Mouse (Mus musculus) CD4-positive naive resting alpha-beta T cell, adult 57 days (primary cell): Measurements from ENCODE around the gene Ncaph2. TPM values are rescaled to one million over a fixed set of nuclear protein-coding genes. Genes with fewer than 3 reads are reported as not detected.

Source experiments
- total RNA-seq: library from RNA; stranded (reverse); gene quantifications from one replicate; pipeline ENCODE4 v1.2.4, GENCODE M21; 2023

The Ncaph2 gene
- total RNA-seq = 133 TPM

DNA sequence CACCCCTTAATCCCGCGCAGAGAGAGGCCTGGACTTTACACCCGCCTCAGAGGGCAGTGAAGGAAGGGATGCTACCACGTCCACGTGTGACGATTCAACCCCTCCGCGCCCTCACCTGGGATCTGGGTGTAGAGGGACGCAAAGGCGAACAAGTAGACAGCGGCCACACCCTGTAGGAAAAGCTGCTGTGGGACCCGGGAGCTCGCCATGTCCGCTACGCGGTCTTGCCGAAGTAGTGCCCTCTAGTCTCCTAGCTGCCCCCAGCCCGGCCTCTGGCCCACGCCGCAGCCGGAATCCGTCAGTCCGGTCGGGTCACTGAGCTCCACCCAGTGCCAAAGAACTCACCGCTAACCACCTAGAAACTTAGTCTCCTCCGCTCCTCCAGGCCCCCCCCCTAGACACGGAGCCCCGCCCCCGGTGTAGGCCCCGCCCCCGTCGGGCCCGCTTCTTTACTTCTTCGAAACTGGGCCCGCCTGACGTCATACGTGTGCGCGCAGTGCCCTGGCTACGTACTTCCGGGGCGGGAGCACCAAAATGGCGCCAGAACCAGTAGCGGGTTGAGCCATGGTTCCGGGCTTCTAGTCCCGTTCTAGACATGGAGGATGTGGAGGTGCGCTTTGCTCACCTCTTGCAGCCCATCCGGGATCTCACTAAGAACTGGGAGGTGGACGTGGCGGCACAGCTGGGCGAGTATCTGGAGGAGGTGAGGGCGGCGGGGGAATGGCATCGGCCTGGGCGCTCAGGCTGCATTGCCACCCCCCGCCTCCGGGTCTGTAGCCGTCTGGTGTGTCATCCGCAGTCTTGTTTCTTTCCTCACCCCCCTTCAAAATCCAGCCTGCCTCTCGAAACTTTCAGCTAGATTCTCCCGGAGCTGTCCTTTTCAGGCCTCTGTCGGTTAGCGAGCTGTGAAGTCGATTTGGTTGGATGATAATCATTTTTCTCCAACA, at the start of gene Ncaph2, which contains the start of gene Lmf2:
Gene Ncaph2, plus strand, starts transcription at position 479 of the 947 bp plus-strand sequence.
Gene Lmf2, minus strand, starts transcription at position 419 of the 947 bp plus-strand sequence.

GRCm38 (mm10) chr15:89315190-89315731, 40.3 kb upstream of the Ncaph2 start, which contains the start of gene Sbf1:
Gene Sbf1 (minus strand): TSS chr15:89315311.

DNA sequence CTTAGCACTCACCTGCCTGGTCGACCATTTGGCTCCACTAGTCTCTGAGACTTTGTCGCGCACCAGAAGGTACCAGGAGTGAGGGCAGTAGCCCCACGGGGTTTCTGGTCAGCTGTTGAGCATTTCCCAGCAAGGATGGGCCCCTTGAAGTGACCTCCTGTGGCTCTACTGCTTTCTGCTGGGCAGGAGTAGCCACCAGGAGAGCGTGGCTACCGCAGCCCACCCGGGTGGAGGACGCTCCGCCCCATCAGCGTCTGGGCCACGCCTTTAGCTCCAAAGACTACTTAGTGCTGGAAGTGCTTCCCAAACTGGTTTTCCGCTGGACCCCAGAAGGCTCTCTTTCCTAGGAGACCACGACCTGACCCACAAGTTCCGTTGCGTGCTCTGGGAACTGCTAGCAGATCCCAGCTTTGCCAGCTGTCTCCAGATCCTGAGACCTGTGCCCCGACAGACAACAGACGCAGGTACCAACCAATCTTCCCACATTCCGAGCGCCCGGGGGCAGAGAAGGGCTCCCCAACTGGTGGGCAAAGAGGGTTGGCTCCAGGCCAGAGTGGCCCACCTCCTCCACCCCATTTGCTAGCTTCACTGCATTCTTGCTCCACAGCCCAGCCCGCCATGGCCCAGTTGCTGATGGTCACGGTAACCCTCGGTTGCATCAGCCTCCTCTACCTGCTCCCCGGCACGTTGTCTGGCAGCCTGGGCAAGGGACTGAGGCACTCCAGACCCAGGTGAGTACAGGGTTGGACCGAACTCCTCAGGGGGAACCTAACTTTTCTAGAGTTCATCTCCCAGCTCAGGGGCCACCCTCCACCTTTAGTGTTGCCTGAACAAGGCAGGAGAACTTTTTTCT, 32.6 kb upstream of the Ncaph2 start, which contains the start of gene Adm2:
Gene Adm2, plus strand, starts transcription at position 51 of the 853 bp plus-strand sequence.

GRCm38 (mm10) chr15:89334271-89334670, 21.2 kb upstream of the Ncaph2 start, which contains the start of gene Miox:
Gene Miox (plus strand): TSS chr15:89334398.

GRCm38 (mm10) chr15:89373762-89374248, 18.3 kb downstream of the Ncaph2 start, which contains the start of gene Sco2:
Gene Sco2 (minus strand): TSS chr15:89373846.

DNA sequence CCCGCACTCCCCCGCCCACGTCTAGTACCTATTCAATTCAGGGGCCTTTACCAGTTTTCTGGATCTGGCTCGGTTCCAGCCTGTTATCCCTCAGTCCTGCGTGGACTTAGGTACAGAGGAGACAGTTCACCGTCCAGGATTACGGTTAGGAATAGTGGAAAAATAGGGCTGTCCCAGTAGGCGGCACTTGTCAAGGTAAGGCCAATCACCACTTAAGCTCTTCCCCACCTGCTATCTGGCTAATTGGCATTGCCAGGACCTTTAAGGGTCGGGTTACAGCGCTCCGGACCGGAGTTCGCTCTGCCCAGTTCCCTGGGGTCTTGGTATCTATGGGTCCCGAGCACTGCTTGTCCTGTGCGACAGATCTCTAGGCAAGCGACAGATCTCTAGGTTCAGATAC, 21.4 kb downstream of the Ncaph2 start, which contains the start of gene Tymp:
Gene Tymp, minus strand, starts transcription at position 83 of the 400 bp plus-strand sequence.

DNA sequence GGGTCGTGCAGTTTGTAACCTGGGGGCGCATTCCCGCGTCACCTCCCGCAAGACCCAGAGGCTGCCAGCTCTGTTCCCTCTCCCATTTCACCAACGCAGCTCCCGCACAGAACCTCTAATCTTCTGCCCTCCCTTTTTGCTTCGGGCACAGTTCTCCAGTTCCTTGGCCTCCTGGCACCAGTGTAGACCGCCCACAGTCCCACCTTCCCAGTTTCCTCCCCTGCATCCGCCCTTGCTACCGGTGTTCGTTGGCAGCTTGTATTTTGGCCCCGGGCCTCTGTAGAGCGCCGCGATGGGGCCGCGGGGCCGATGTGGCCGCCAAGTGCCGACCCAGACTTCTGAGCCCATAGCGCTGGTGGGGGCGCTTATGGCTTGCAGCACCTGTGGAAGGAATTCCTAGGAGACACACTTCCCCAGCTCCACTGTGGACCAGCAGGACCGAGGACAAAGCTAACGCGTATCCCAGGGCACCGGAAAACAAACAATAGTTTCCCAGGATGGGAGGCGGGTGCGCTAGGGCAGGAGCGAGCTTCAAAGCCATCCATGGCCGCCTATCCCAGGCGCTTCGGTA, 23.4 kb downstream of the Ncaph2 start, which contains the start of gene Odf3b:
Gene Odf3b, minus strand, starts transcription at position 452 of the 571 bp plus-strand sequence.

DNA sequence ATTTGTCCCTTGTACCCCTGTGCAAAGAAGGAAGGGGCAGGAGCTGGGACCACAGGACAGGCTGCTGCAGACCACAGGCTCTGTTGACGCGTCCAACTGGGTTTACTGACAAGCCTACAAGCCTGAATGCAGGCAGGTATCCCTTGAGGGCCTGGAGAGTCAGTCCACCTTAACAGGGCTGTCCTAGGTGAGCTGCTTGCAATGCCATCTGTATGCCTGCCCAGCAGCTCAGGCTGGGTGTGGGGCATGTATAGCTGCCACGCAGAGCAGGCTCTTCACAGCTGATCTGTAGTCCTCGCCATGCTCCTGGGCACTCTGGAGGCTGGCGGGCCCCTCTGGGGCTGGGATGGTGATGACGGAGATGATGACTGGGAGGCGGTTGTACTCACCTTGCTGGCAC, 29.1 kb downstream of the Ncaph2 start, which contains the start of gene Klhdc7b:
Gene Klhdc7b, plus strand, starts transcription at position 301 of the 400 bp plus-strand sequence.

DNA sequence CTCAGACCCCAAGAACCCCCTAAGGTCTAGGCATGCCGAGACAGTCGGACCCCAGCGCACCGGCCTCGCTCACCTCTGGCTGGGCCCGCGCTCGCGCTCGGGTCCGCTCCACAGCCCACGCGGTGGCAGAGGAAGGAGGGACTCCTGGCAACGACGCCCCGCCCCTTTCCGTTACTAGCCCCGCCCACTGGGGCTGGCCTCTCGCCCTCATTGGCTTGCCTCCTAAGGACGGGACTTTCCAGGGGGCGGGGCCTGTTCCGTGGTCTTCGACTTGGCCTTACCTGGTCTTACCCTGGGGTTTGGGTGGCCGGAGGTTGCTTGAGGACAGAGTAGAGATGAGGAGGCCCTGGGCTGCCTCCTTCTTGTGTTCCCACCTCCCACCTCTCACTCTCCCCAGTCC, 54.6 kb downstream of the Ncaph2 start, which contains the start of gene Syce3:
Gene Syce3, minus strand, starts transcription at position 386 of the 400 bp plus-strand sequence.

Other genes with a start within 250 kb of the Ncaph2 start
- gene Tubgcp6, start 232.6 kb upstream of the Ncaph2 start, total RNA-seq = 39.6 TPM
- 24.8 TPM for gene Hdac10, start 227.0 kb upstream of the Ncaph2 start, total RNA-seq
- gene Mapk12, start 215.0 kb upstream of the Ncaph2 start, total RNA-seq = 3.4 TPM
- 29.8 TPM for gene Mapk11, start 206.1 kb upstream of the Ncaph2 start, total RNA-seq
- 2.9 TPM for gene Plxnb2, start 174.9 kb upstream of the Ncaph2 start, total RNA-seq
- 24.3 TPM for gene Dennd6b, start 159.2 kb upstream of the Ncaph2 start, total RNA-seq
- 42.9 TPM for gene Ppp6r2, start 144.2 kb upstream of the Ncaph2 start, total RNA-seq
- 416 TPM for gene Sbf1, start 40.4 kb upstream of the Ncaph2 start, total RNA-seq
- not detected for gene Adm2, start 33.0 kb upstream of the Ncaph2 start, total RNA-seq
- not detected for gene Miox, start 21.3 kb upstream of the Ncaph2 start, total RNA-seq
- gene Lmf2, start 60 bp upstream of the Ncaph2 start, total RNA-seq = 52.1 TPM
- 18.3 TPM for gene Sco2, start 18.1 kb downstream of the Ncaph2 start, total RNA-seq
- 0.50 TPM for gene Tymp, start 21.3 kb downstream of the Ncaph2 start, total RNA-seq
- gene Odf3b, start 23.6 kb downstream of the Ncaph2 start, total RNA-seq = 1.7 TPM
- not detected for gene Klhdc7b, start 29.2 kb downstream of the Ncaph2 start, total RNA-seq
- gene Syce3, start 54.8 kb downstream of the Ncaph2 start, total RNA-seq = not detected
- gene Cpt1b, start 70.1 kb downstream of the Ncaph2 start, total RNA-seq = 2.2 TPM
- gene C730034F03Rik, start 73.9 kb downstream of the Ncaph2 start, total RNA-seq = 9.0 TPM
- gene Gm44502, start 74.0 kb downstream of the Ncaph2 start, total RNA-seq = 2.9 TPM
- gene Chkb, start 74.2 kb downstream of the Ncaph2 start, total RNA-seq = 194 TPM
- not detected for gene Mapk8ip2, start 98.2 kb downstream of the Ncaph2 start, total RNA-seq
- 13.7 TPM for gene Arsa, start 121.7 kb downstream of the Ncaph2 start, total RNA-seq
- gene Shank3, start 143.9 kb downstream of the Ncaph2 start, total RNA-seq = 1.0 TPM
- gene Acr, start 212.6 kb downstream of the Ncaph2 start, total RNA-seq = not detected
- gene Rabl2, start 236.2 kb downstream of the Ncaph2 start, total RNA-seq = 0.68 TPM